Mouse (Mus musculus) ES-E14 (cell line): ENCODE data around the gene Clec1b.

Experiments
- CHD2 ChIP-seq: IDR thresholded peaks from 2 replicates; pipeline ENCODE4 v1.6.1; 2014; ENCODE audit warnings: mild to moderate bottlenecking, low read depth, low read length, inconsistent platforms
- MAFK ChIP-seq: IDR thresholded peaks from 2 replicates; pipeline ENCODE4 v1.6.1; 2014; ENCODE audit warnings: mild to moderate bottlenecking, low read depth, low read length, inconsistent platforms; ENCODE audit not compliant: insufficient read depth
- ZC3H11A ChIP-seq: IDR thresholded peaks from 2 replicates; pipeline ENCODE4 v1.6.1; 2012; ENCODE audit warnings: low read depth, mild to moderate bottlenecking, inconsistent platforms, low read length, borderline replicate concordance
- ZNF384 ChIP-seq: IDR thresholded peaks from 2 replicates; pipeline ENCODE4 v1.6.1; 2012; ENCODE audit warnings: low read depth, low read length, inconsistent platforms

DNA sequence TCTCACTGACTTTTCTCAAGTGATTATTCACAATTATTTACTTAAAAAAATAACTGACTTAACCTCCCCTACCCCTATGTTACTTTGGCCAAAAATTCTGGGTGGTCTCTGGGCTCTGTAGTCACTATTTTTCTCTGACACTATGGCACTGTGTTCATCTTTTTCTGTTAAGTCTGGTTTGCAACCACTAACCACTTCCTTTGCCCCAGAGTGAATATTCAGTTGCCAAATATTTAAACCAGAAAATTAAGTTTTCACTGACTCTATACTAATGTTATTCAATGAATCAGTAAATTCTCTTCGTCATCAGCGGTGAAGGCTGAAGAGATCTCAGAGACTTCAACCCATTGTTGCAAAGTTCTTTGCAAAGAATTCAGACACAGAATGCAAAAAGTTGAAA is 41.3 kb upstream of the Clec1b start:
- no peak for TF ChIP-seq CHD2
- no peak for TF ChIP-seq ZC3H11A
- TF ChIP-seq MAFK, result no peak
- no peak for TF ChIP-seq ZNF384
